Mouse (Mus musculus) cerebral cortex, adult 2 months (tissue): ENCODE measurements around the gene Hnrnpdl.

Experiments used
- WGBS: fragments of 180-500 bp; shearing (Covaris S2); methylation state at CpG from one replicate; pipeline ENCODE4 v1.1.7; 2018; 5-methylcytosine and 5-hydroxymethylcytosine counted together

Gene Hnrnpdl

DNA sequence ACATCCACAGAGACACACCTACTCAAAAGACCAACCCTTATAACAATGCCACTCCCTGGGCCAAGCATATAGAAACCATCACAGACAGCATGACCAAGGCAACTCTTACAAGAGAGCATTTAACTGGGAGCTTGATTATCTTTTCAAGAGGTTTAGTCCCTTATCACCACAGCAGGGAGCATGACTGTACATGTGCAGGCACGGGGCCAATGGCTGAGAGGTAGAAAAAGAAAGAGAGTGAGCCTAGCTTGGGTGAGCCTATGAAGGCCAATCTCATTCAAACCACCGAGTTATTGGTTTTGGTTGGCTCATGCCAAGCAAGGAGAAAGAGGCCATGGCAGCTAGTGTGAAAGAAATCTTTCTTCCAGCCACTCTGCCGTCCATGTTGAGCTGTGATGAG, 34.0 kb downstream of the Hnrnpdl start:
- 54% methylated on average over 3 of the region's 3 CpGs for WGBS

GRCm38 (mm10) chr5:100003895-100004294, 35.6 kb downstream of the Hnrnpdl start:
- WGBS = 75% methylated on average over 4 of the region's 4 CpGs

DNA sequence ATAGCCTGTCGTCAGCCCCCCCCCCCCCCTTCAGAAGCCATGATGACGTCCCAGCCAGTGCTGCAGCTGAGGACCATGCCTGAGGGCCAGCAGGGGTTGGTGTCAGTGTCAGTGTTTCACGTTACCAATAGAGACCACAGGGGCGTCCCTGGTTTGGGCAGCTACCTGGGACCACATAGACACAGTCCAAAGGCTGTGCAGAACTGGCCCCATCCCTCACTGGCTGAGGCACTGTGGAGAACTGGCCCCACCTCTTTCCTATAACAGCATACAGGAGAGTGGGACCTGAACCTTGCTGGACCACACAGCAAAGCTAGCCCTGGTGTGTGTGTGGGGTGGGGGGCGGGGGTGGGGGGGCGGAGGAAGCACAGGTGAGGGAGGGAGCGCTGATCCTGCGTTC, 39.0 kb downstream of the Hnrnpdl start:
- 55% methylated on average over 8 of the region's 8 CpGs for WGBS

DNA sequence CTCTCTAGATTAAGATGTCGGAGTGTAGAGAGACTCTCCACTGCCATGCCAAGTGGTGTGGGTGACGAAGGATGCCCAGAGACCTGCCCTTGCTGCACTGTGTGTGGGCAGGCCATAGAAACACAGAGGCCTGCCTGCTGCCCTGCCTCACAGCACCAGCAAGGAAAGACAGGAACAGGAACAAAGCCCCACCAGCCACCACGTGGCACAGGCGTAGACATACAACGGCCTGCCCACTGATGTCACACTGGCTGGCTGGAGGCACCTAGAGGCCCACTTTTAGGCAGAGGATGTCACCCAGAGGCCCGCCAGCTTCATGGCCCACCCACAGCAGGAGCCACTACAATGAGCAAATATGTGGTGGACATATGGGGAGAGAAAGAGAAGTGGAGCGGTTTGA, 39.4 kb downstream of the Hnrnpdl start:
- WGBS = 78% methylated on average over 7 of the region's 7 CpGs

DNA sequence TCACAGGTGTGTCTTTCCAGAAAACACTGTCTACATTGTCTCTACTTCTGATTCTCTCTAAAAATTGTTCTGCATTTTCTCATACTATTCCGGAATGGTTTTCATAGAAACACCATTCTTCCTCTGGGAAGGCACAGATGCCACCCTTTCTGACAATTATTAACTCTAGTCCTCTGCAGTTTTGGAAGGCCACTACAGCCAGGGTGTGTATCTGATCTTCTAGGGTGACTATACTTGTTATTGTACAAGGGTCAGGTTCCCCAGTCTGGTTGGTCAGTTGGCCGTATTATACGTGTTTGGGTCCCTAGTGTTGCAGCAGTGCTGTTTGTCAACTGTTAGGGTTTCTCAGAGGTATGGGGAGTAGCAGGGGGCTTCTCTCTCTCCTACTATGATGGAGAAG, 44.8 kb downstream of the Hnrnpdl start:
- WGBS = 93% methylated on average over 3 of the region's 3 CpGs

DNA sequence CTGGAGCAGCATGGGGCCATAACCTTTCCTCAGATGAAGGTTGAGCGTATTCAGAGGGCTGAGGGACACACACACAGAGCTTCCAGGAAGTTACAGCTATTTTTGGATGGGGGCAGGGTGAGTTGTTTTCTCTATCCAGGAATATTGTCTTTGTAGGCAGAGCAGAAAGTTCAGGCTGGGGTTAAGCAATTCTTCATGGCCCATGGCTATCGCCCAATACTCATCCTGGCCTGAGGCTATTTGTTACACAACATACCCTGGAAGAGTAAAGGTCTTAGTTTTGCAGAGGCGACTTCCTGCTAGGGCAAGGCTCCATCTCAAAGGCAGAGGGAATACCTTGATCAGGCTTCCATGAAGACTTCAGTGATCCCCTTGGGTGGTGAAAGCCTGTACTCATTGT, 45.3 kb downstream of the Hnrnpdl start:
- 79% methylated on average over 3 of the region's 3 CpGs for WGBS
